Mouse (Mus musculus): ENCODE data around the gene Eif4h. TPM values are rescaled to one million over a fixed set of nuclear protein-coding genes. Genes with fewer than 3 reads are reported as not detected.

Eif4h gene
- polyA plus RNA-seq (2014; fragmentation: Nextera tagmentation; extraction: Ambion mirVana), result 401 and 428 TPM in 2 replicates

DNA sequence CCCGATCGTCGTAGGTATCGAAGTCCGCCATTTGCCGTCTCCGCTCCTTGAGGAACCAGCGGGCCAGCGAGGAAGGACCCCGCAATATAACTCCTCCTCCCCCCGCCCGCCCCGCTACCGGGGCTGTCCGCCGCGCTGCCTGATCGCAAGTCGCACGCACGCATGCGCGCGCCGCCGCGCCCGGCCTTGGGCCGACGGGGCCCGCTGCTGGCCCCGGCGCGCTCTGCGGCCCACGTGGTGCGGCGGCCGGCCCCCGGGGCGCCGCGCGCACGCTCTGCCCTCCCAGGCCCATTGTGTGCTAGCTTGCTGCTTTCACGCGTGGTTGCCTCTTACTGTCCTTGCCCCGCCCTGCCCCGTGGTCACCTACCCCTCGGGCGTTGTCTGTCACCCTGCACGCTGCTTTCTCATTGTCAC is at the start of gene Eif4h:
TSS of gene Eif4h (minus strand) at position 222 of the 414 bp plus-strand sequence.
- peak within 1 kb of the TSS; percentile 93 for H3K4me3 ChIP-seq (ENCODE audit: low read depth, low read length)
- H3K9ac ChIP-seq (ENCODE audit: low read depth, low read length), result peak within 1 kb of the TSS; percentile 99
- no peaks in the 10 kb centered on the region for H3K9me3 ChIP-seq (ENCODE audit: control insufficient read depth, low read length)
- DNase-seq (ENCODE audit: low spot score) (peak; percentile 96), ATAC-seq (replicated peaks; ENCODE audit: low FRiP score) (peak; percentile 90)
- under 1% methylated on average over 50 of the region's 52 CpGs for WGBS
- H3K27me3 ChIP-seq (replicated peaks; ENCODE audit: control insufficient read depth, insufficient read depth, low read length), result no peaks in the 10 kb centered on the region
- peaks cover 12% of the 10 kb centered on the region for H3K4me1 ChIP-seq (replicated peaks; ENCODE audit: control insufficient read depth, insufficient read depth, low read length)
- peak within 1 kb of the TSS; percentile 88 for H3K27ac ChIP-seq (ENCODE audit: low read depth, low read length)
- H3K4me2 ChIP-seq, result peak within 1 kb of the TSS; percentile 85
- peaks cover 11% of the 10 kb centered on the region for H3K36me3 ChIP-seq (ENCODE audit: control insufficient read depth, insufficient read depth, low read length)

DNA sequence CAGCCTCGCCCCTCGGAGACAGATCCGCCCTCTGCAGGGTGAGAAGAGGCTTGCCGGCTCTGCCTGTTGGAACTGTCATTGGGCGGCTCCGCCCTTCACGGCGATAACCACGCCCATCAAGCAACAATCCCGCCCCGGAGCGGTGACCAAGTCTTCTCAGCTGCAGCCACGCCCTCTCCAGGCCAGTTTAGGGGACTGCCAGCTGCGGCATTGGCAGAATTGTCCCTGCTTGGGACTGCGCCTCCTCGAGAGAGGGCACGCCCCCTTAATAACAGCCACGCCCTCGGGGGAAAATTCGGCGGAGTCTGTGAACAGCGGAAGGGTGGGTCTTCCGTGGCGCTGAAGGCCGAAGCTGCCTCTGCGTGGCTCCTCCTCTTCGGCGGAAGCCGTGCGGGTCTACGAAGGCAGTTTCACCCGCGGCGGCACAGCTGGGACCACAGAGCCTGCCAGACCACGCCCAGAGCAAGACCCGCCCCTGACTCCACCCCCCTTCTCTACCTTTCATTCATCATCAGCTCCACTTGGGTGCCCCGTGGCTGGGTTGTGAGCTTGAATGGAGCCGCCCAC is 49.5 kb upstream of the Eif4h start:
- WGBS, result under 1% methylated on average over 38 of the region's 38 CpGs
- peak; percentile 99 for DNase-seq (ENCODE audit: low spot score)
- no peaks in the 10 kb centered on the region for H3K9me3 ChIP-seq (ENCODE audit: control insufficient read depth, low read length)
- peak; percentile 95 for ATAC-seq (replicated peaks; ENCODE audit: low FRiP score)
- peak overlapping the region; percentile 27 for H3K9ac ChIP-seq (ENCODE audit: low read depth, low read length)
- H3K27me3 ChIP-seq (replicated peaks; ENCODE audit: control insufficient read depth, insufficient read depth, low read length), result no peaks in the 10 kb centered on the region; the same call in 1 of the 2 replicates
- H3K27ac ChIP-seq (ENCODE audit: low read depth, low read length), result 0 out of 2 replicates have a peak overlapping the region, but pooled peaks have one; percentile 38
- no peaks in the 10 kb centered on the region for H3K4me1 ChIP-seq (replicated peaks; ENCODE audit: control insufficient read depth, insufficient read depth, low read length)
- peak overlapping the region; percentile 95 for H3K4me2 ChIP-seq
- peak overlapping the region; percentile 67 for H3K4me3 ChIP-seq (ENCODE audit: low read depth, low read length)
- H3K36me3 ChIP-seq (ENCODE audit: control insufficient read depth, insufficient read depth, low read length), result no peaks in the 10 kb centered on the region

DNA sequence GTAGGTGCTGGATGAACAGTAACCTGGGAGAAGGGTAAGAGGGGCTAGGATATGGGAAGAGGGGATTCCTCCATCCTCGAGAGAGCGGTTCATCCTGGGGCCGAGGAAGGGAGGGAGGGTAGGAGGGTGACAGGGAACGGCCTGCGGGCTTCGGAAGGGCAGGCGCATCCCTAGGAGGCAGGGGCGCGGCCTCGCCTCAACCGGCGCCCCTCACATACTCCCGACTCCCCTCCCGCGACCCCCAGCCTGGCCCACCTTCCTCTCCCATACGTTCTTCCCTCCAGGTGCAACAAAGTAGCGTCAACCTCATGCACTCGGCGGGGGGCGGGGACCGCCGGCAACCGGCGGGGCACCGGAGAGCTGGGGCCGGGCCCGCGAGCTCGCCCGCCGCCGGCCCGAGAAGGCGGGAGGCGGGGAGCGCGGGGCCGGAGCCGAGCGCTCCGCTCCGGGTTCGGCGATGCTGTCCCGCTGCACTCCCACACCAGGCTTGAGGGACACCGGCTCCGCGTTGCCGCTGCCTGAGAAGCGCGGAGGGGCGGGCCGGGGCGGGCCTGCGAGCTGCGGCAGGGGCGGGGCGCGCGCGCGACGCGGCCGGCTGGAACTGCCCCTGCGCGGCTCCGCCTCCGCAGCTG is 48.9 kb upstream of the Eif4h start, which contains the start of gene Limk1:
TSS of gene Limk1 (minus strand) at position 513 of the 632 bp plus-strand sequence.
- H3K4me1 ChIP-seq (replicated peaks; ENCODE audit: control insufficient read depth, insufficient read depth, low read length), result no peaks in the 10 kb centered on the region
- DNase-seq (ENCODE audit: low spot score) (no peak), ATAC-seq (replicated peaks; ENCODE audit: low FRiP score) (peak; percentile 0; the same call in 1 of the 2 replicates)
- H3K9me3 ChIP-seq (ENCODE audit: control insufficient read depth, low read length), result no peaks in the 10 kb centered on the region
- H3K4me3 ChIP-seq (ENCODE audit: low read depth, low read length), result peak within 1 kb of the TSS; percentile 67
- WGBS, result under 1% methylated on average over 69 of the region's 69 CpGs
- H3K27me3 ChIP-seq (replicated peaks; ENCODE audit: control insufficient read depth, insufficient read depth, low read length), result no peaks in the 10 kb centered on the region; the same call in 1 of the 2 replicates
- H3K27ac ChIP-seq (ENCODE audit: low read depth, low read length), result 0 out of 2 replicates have a peak within 1 kb of the TSS, but pooled peaks have one; percentile 38
- no peaks in the 10 kb centered on the region for H3K36me3 ChIP-seq (ENCODE audit: control insufficient read depth, insufficient read depth, low read length)
- H3K9ac ChIP-seq (ENCODE audit: low read depth, low read length), result peak within 1 kb of the TSS; percentile 68
- H3K4me2 ChIP-seq, result peak within 1 kb of the TSS; percentile 95

DNA sequence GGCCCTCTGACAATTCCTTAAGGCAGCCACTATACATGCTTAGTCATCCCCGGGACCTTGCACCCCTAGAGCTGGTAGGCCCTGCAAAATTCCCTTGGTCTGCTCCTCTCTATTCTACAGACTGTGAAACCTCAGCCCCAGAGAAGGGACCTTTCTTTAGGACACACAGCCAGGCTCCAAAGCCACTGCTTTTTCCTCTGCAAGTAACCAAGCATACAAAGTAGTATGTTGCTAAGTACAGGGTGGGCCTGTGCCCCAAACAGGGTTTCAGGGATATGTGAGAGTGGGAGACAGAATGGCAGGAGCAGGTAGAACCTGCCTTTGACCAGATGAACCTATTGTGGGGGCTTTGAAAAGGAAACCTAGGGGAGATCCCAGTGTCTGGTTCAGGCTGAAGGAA is 47.9 kb upstream of the Eif4h start:
- Histone ChIP-seq H3K36me3 (ENCODE audit: control insufficient read depth, insufficient read depth, low read length) (no peaks in the 10 kb centered on the region), H3K4me2 (no peak overlapping the region), H3K27ac (ENCODE audit: low read depth, low read length) (no peak overlapping the region), H3K9me3 (ENCODE audit: control insufficient read depth, low read length) (no peaks in the 10 kb centered on the region), H3K27me3 (replicated peaks; ENCODE audit: control insufficient read depth, insufficient read depth, low read length) (no peaks in the 10 kb centered on the region; the same call in 1 of the 2 replicates), H3K9ac (ENCODE audit: low read depth, low read length) (no peak overlapping the region), H3K4me1 (replicated peaks; ENCODE audit: control insufficient read depth, insufficient read depth, low read length) (no peaks in the 10 kb centered on the region), H3K4me3 (ENCODE audit: low read depth, low read length) (no peak overlapping the region)
- no peak for DNase-seq (ENCODE audit: low spot score)
- 74% methylated on average over 1 of the region's 1 CpGs for WGBS
- ATAC-seq (replicated peaks; ENCODE audit: low FRiP score), result no peak

DNA sequence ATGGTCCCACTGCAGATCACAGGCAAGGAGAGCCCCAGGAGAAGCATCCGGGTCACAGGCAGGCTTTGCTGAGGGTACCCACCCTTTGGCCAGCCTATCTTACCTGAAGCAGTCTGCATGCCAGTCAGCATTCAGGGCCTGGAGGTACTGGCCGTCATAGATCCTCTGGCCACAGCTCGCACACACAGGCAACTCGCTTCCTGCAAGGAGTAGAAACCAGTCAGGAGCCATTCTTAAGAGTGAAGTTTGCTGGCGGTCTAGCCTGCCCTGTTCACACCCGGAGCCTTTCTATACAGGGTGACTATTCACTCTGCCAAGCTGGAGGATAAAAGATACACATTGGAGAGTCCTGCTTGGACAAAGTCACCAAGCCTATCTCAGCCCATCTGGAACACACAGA is 47.3 kb upstream of the Eif4h start:
- H3K27ac ChIP-seq (ENCODE audit: low read depth, low read length), result no peak overlapping the region
- no peak overlapping the region for H3K4me2 ChIP-seq
- no peaks in the 10 kb centered on the region for H3K9me3 ChIP-seq (ENCODE audit: control insufficient read depth, low read length)
- no peaks in the 10 kb centered on the region; the same call in 1 of the 2 replicates for H3K27me3 ChIP-seq (replicated peaks; ENCODE audit: control insufficient read depth, insufficient read depth, low read length)
- WGBS, result 89% methylated on average over 6 of the region's 6 CpGs
- no peaks in the 10 kb centered on the region for H3K36me3 ChIP-seq (ENCODE audit: control insufficient read depth, insufficient read depth, low read length)
- no peaks in the 10 kb centered on the region for H3K4me1 ChIP-seq (replicated peaks; ENCODE audit: control insufficient read depth, insufficient read depth, low read length)
- H3K4me3 ChIP-seq (ENCODE audit: low read depth, low read length), result no peak overlapping the region
- no peak for ATAC-seq (replicated peaks; ENCODE audit: low FRiP score)
- DNase-seq (ENCODE audit: low spot score), result no peak
- no peak overlapping the region for H3K9ac ChIP-seq (ENCODE audit: low read depth, low read length)

DNA sequence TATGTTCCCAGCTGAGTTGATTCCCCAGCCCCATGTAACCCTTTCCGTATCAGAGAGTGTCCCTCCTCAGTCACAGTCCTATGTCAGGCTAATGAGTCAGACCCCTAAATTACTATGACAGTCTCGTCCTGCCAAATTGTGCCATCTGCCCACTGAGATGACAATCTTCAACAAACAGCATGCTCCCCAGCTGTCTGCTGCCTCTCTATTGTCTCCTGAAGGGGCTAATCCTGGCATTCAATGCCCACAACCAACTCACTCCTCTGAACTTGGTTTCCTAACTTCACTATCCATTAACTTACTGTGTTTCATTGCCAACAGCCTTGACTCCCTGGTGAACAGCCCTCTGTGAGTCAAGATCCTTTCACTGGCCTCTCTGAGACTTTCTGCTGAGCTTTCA is 45.1 kb upstream of the Eif4h start:
- Histone ChIP-seq H3K27ac (ENCODE audit: low read depth, low read length) (no peak overlapping the region), H3K9me3 (ENCODE audit: control insufficient read depth, low read length) (no peaks in the 10 kb centered on the region), H3K4me1 (replicated peaks; ENCODE audit: control insufficient read depth, insufficient read depth, low read length) (peaks cover 3% of the 10 kb centered on the region; the same call in 1 of the 2 replicates), H3K36me3 (ENCODE audit: control insufficient read depth, insufficient read depth, low read length) (no peaks in the 10 kb centered on the region), H3K27me3 (replicated peaks; ENCODE audit: control insufficient read depth, insufficient read depth, low read length) (no peaks in the 10 kb centered on the region; the same call in 1 of the 2 replicates), H3K4me3 (ENCODE audit: low read depth, low read length) (no peak overlapping the region), H3K9ac (ENCODE audit: low read depth, low read length) (no peak overlapping the region), H3K4me2 (no peak overlapping the region)
- 75% methylated on average over 2 of the region's 2 CpGs for WGBS
- ATAC-seq (replicated peaks; ENCODE audit: low FRiP score) (no peak), DNase-seq (ENCODE audit: low spot score) (no peak)

DNA sequence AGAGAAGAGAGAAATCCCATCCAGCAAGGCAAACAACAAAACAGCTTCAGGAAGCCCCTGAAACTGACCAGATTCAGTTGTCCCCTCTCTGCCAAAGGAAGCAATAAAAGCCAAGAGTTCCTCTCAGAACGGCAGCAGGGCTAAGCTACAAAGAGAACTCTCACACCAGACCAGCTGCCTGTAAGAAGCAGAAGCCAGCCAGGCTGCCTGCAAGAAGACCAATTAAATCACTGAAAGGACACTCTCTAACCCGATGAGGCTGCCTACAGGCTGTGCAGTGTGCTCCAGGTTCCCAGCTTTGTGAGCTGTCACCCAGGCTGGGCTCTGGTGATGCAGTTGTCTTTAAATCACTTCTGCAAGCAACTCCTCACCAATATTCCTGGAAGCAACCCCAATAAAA is 44.5 kb upstream of the Eif4h start:
- ATAC-seq (replicated peaks; ENCODE audit: low FRiP score) (no peak), DNase-seq (ENCODE audit: low spot score) (no peak)
- whole genome bisulfite sequencing, result 73% methylated on average over 2 of the region's 2 CpGs
- H3K27me3 ChIP-seq (replicated peaks; ENCODE audit: control insufficient read depth, insufficient read depth, low read length), result no peaks in the 10 kb centered on the region; the same call in 1 of the 2 replicates
- H3K36me3 ChIP-seq (ENCODE audit: control insufficient read depth, insufficient read depth, low read length), result no peaks in the 10 kb centered on the region
- H3K4me2 ChIP-seq, result no peak overlapping the region
- peaks cover 7% of the 10 kb centered on the region for H3K4me1 ChIP-seq (replicated peaks; ENCODE audit: control insufficient read depth, insufficient read depth, low read length)
- no peak overlapping the region for H3K4me3 ChIP-seq (ENCODE audit: low read depth, low read length)
- H3K27ac ChIP-seq (ENCODE audit: low read depth, low read length), result no peak overlapping the region
- no peaks in the 10 kb centered on the region for H3K9me3 ChIP-seq (ENCODE audit: control insufficient read depth, low read length)
- no peak overlapping the region for H3K9ac ChIP-seq (ENCODE audit: low read depth, low read length)

DNA sequence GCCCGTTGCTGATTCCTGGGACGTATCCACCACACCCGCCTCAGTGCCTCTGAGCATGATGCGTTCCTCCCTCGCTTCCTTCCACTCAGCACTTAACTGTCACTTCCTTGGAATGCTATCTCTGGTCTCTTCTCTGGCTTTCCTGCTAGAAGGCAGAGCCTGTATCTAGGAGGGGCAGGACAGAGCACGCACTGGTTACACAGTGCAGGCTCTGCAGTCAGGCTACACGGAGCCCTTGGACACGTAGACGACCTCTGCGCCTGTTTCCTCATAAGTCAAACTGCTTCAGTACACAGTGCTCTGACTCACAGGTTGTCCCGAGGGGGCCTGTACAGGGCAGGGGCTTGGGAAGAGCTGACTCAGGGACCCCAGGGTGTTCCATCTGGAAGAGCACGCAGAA is 40.9 kb upstream of the Eif4h start:
- Histone ChIP-seq H3K4me1 (replicated peaks; ENCODE audit: control insufficient read depth, insufficient read depth, low read length) (peaks cover 32% of the 10 kb centered on the region), H3K9me3 (ENCODE audit: control insufficient read depth, low read length) (no peaks in the 10 kb centered on the region), H3K27ac (ENCODE audit: low read depth, low read length) (peak overlapping the region; percentile 60), H3K4me2 (no peak overlapping the region), H3K36me3 (ENCODE audit: control insufficient read depth, insufficient read depth, low read length) (no peaks in the 10 kb centered on the region), H3K9ac (ENCODE audit: low read depth, low read length) (no peak overlapping the region; the same call in 1 of the 2 replicates), H3K27me3 (replicated peaks; ENCODE audit: control insufficient read depth, insufficient read depth, low read length) (no peaks in the 10 kb centered on the region), H3K4me3 (ENCODE audit: low read depth, low read length) (no peak overlapping the region)
- WGBS, result 56% methylated on average over 12 of the region's 12 CpGs
- ATAC-seq (replicated peaks; ENCODE audit: low FRiP score) (no peak; the same call in 1 of the 2 replicates), DNase-seq (ENCODE audit: low spot score) (no peak)
